Mouse (Mus musculus) brain, embryonic 14.5 days (tissue): ENCODE results near the gene Olfr52. TPM values are rescaled to one million over a fixed set of nuclear protein-coding genes. Genes with fewer than 3 reads are reported as not detected.
"Not testable (repeated sequence)": the region's sequence is repeated elsewhere in the genome, so short reads cannot be mapped to it uniquely, and the experiment has no call there.

Experiments used
- DNase-seq: peaks from one replicate; pipeline ENCODE4 v3.0.0-alpha.2; 2011; ENCODE audit warnings: low read depth
- CTCF ChIP-seq: fragments of 200-500 bp; IDR thresholded peaks from 2 replicates; pipeline ENCODE4 v1.5.1; 2012; ENCODE audit warnings: inconsistent platforms, mild to moderate bottlenecking, moderate library complexity, borderline replicate concordance; ENCODE audit not compliant: insufficient read depth, insufficient read length; ENCODE audit errors: extremely low read depth
- POLR2A ChIP-seq: fragments of 200-500 bp; IDR thresholded peaks from 2 replicates; pipeline ENCODE4 v1.6.1; 2012; ENCODE audit warnings: mild to moderate bottlenecking, inconsistent platforms, borderline replicate concordance; ENCODE audit not compliant: poor library complexity, insufficient read depth, insufficient read length, severe bottlenecking; ENCODE audit errors: extremely low read depth
- polyA plus RNA-seq: library from polyadenylated mRNA; depleted of rRNA; stranded (reverse); fragments of >200 nt; gene quantifications from 2 replicates; pipeline ENCODE4 v1.2.3, GENCODE M21; 2012; rRNA removed

The Olfr52 gene
- not detected in 2 replicates for polyA plus RNA-seq

DNA sequence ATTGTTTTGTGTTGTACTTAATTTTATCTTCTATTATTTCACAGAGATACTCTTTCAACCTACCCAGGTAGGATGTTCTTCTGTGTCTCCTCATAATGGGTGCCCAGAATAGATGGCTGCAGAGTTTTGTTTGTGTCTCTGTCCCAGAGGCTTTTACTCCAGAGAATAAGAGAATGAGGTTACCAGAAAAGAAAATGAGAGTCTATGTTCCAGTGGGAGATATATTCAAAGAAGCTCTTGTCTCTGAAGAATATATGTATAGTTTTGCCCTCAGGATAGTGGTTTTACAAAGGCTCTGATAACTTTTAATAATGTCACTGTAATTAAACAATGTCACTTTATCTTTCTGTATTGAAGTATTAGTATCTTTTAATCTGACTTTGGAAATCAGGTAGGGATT is at the start of gene Olfr52:
Gene Olfr52, minus strand, starts transcription at position 101 of the 400 bp plus-strand sequence.
- TF ChIP-seq POLR2A (no peak), CTCF (no peak)

DNA sequence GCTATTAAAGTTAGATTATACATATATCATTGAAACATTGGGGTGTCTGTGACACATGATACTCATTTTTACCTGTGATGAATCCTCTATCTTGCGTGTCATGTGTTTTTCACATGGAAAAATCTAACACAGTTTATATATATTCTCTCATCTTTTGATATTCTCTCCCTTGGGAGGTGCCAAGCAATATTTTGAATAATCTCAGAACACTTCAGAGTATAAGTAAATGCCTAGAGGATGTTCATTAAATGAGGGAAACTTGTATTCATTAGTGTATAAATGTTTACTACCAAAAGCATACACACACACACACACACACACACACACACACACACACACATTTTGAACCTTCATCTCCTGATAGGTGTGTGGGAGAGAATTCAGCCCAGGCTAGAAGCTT is 45.8 kb upstream of the Olfr52 start, which contains the start of gene Olfr1047:
Gene Olfr1047, minus strand, starts transcription at position 101 of the 400 bp plus-strand sequence.
- DNase-seq, result no peak

More for the DNA sequence above, at the start of gene Olfr52:
- no peak for DNase-seq

DNA sequence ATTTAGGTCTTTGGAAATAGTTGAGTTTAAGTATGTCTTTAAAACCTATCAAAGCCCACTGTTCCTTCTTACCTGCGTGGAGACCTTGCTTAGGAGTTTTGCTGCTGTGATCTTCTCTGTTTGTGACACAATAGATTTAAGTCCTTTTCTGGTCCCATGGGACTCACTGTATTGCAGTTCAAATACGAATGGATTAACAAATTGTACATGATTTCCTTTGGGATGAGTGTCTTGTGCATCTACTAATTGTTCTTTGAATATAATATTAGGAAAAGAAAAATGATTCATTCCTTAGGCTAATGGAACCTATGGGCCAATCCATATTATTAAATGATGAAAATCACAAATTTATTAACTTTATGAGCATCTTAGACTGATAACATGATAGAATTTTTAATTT is 33.7 kb upstream of the Olfr52 start, which contains the start of gene Olfr1046:
Gene Olfr1046, minus strand, starts transcription at position 101 of the 400 bp plus-strand sequence.
- TF ChIP-seq POLR2A, result no peak
- no peak for TF ChIP-seq CTCF
- DNase-seq, result no peak

More for the DNA sequence above, 45.8 kb upstream of the Olfr52 start, which contains the start of gene Olfr1047:
- TF ChIP-seq POLR2A, result no peak
- TF ChIP-seq CTCF, result no peak

DNA sequence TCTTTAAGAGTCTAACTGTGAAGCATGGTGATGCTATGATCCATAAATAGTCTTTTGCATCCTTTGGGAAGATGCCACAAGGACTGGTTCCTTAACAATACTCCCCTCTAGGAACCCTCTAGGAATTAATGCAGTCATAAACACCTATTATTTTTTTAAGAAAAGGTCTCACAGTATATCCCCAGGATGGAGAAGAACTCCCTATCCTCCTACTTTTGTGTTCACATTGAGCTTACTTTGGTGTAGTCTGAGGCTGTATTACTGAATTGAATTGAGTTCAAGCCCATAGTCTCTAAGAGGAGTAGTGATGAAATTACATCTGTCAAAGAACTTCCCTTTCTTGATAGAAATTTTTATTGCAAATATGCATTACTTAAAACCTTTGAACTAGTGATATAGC is 17.4 kb upstream of the Olfr52 start, which contains the start of gene Olfr1045:
Gene Olfr1045, minus strand, starts transcription at position 101 of the 400 bp plus-strand sequence.
- TF ChIP-seq CTCF, result no peak
- no peak for TF ChIP-seq POLR2A
- no peak for DNase-seq

DNA sequence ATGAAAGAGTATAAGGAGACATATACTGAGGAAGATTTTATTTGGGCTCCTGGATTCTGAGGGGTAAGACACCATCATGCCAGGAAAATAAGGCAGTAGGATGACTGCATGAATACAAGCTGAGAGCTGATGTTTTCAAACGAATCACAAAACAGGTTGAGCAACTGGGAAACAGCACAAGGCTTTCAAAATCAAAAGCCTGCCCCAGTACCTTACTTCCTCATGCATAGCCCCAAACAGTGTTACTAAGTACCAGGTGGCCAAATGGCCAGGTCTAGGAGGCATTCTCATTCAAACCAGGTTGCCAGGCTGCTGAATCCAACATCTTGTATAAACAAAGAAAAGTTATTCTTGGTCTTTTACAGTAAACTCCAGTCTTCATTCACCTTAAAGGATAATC is 10.4 kb upstream of the Olfr52 start:
- TF ChIP-seq CTCF (no peak), POLR2A (no peak)
- DNase-seq, result no peak

DNA sequence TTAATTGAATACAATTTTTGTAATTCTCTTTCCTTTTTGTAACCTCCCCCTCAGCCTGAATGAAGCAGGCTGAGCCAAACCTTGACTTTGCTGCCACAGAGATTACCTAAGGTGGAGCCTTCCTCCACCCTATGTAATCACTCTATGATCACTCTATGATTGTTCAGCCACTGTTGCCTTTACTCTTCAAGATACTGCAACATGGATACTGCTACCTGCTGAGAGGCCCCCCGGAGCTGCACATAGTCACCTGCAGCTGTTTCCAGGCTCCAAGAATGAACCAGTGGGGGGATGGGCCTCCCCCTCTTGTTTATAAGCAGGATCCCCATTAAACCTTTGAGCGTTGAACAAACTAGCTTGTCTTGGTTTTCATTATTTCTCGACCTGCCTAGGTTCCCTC is 5.5 kb downstream of the Olfr52 start:
- TF ChIP-seq CTCF, result no peak
- no peak for TF ChIP-seq POLR2A
- no peak for DNase-seq

DNA sequence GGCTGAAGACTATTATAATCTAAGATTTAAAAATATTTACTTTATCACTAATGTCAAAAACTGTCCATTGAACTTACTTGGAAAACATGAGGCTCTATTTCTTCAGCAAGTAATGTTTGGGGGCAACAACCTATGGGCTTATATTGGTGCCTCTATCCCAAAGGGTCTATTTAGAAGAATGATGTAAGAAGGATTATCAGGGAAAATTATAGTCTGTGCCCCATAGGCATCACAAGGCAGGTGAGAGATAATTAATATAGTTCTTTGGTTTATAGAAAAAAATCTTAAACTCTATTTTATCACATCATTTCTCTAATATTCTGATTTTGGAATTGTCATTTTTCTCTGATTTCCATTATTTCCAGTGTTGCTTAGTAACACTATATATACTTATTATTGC is 7.8 kb downstream of the Olfr52 start, which contains the start of gene Olfr1044:
Gene Olfr1044, minus strand, starts transcription at position 101 of the 400 bp plus-strand sequence.
- no peak for DNase-seq

DNA sequence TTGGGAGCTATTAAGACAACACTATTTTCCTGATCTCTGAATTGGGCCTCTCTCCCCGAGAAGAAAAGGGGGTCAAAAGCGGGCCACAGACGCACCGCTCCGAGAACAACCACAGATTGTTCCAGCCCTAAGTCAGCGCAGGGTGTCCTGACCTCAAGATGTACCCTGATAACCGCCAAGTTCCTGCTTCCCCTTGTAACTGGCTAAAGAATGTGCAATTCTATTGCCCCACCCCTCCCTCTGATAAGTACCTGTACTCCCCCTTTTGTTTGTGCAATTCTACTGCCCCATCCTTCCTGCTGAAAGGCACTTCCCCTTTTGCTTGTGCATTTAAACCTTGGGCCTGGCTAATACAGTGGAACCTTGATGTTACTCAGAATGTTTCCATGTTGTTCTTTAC is 10.1 kb downstream of the Olfr52 start:
- DNase-seq, result not testable (repeated sequence)

More for the DNA sequence above, 7.8 kb downstream of the Olfr52 start, which contains the start of gene Olfr1044:
- no peak for TF ChIP-seq POLR2A
- TF ChIP-seq CTCF, result no peak

DNA sequence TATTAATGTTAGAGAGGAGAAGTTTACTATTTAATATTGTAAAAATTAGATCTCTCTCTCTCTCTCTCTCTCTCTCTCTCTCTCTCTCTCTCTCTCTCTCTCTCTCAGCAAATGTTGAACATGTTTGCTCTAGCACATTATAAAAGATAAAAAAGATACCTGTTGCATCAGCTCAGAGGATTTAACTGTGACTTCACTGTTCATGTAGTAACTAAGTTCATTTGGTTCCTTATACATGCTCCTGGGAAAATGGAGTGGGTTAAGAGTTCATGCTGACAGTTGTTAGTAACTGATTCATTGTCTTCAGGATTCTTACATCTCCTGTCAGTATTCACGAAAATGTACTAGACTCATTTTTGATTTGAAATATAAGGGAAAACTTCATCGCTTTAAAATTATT is 18.1 kb downstream of the Olfr52 start, which contains the start of gene Olfr1043:
Gene Olfr1043, minus strand, starts transcription at position 101 of the 400 bp plus-strand sequence.
- TF ChIP-seq POLR2A (no peak), CTCF (no peak)
- no peak for DNase-seq

DNA sequence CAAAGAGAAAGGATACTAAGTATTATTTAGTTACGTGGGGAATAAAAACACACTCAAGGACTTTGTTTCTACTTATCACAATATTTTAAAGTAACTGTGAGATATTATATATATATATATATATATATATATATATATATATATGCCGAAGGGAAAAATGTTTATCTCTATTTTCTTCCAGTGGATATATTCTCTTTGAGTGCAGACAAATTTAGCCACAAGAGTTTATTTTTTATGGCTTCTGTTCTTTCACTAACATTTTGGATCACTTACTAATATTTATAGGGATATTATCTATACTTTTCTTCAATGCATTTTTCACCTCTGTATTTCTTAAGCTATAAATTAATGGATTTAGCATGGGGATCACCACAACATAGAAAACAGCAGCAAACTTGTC is 23.7 kb downstream of the Olfr52 start, which contains the start of gene Olfr1042:
Gene Olfr1042, minus strand, starts transcription at position 101 of the 400 bp plus-strand sequence.
- no peak for TF ChIP-seq POLR2A
- no peak for TF ChIP-seq CTCF
- DNase-seq, result no peak

DNA sequence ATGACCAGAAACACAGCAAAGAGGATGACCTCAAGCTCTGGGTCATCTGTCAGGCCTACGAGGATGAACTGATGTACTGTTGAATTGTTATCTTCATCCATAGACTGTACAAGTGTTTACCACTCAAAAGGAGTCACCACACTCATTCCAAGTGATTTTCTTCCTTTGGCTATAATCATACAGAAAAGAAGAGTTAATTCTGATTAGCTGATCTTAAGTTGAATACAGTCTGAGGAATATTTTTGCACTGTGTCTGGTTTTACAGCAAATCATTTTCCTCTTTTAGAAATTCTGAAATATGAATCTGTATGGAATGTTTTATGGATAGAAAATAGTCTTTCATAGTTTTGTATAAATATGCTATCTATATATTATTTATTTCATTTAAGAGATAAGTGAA is 38.9 kb downstream of the Olfr52 start, which contains the start of gene Olfr1040:
Gene Olfr1040, minus strand, starts transcription at position 101 of the 400 bp plus-strand sequence.
- TF ChIP-seq CTCF (no peak), POLR2A (no peak)
- no peak for DNase-seq

DNA sequence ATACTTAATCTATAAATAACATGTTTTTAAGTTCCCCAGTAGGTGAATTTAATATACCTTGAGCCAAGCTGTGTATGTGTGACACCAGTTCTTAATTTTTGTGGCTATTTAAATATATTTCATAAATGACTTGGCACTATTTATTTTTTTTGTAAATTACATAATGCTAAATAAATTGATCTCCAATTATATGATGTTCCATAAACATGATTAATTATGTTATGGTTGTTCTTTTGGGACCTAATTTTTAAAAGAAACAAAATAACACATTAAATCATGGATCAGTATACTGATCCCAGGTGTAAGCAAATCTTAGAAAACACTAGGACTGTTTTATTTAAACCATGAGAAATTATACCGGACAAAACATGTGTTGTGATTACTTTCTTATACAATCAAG is 49.7 kb downstream of the Olfr52 start, which contains the start of gene Olfr1039:
Gene Olfr1039, minus strand, starts transcription at position 101 of the 400 bp plus-strand sequence.
- no peak for DNase-seq
- no peak for TF ChIP-seq CTCF

Other genes starting within 250 kb of the Olfr52 start
- not detected in 2 replicates for gene Olfr1028, start 235.2 kb downstream of the Olfr52 start, polyA plus RNA-seq
- gene Olfr1029, start 211.8 kb downstream of the Olfr52 start, polyA plus RNA-seq, result not detected in 2 replicates
- gene Olfr1030, start 206.4 kb downstream of the Olfr52 start, polyA plus RNA-seq, result not detected in 2 replicates
- not detected in 2 replicates for gene Olfr1031, start 195.4 kb downstream of the Olfr52 start, polyA plus RNA-seq
- not detected in 2 replicates for gene Olfr1032, start 180.1 kb downstream of the Olfr52 start, polyA plus RNA-seq
- 0.04 and 0.06 TPM in 2 replicates for gene Olfr1033, start 165.1 kb downstream of the Olfr52 start, polyA plus RNA-seq
- gene Olfr1034, start 139.8 kb downstream of the Olfr52 start, polyA plus RNA-seq, result not detected in 2 replicates
- not detected in 2 replicates for gene Olfr1036, start 111.7 kb downstream of the Olfr52 start, polyA plus RNA-seq
- gene Olfr1037, start 98.3 kb downstream of the Olfr52 start, polyA plus RNA-seq, result not detected in 2 replicates
- not detected in 2 replicates for gene Olfr1039, start 49.8 kb downstream of the Olfr52 start, polyA plus RNA-seq
- not detected in 2 replicates for gene Olfr1040, start 39.0 kb downstream of the Olfr52 start, polyA plus RNA-seq
- not detected in 2 replicates for gene Olfr1042, start 23.8 kb downstream of the Olfr52 start, polyA plus RNA-seq
- gene Olfr1043, start 18.2 kb downstream of the Olfr52 start, polyA plus RNA-seq, result not detected in 2 replicates
- gene Olfr1044, start 7.9 kb downstream of the Olfr52 start, polyA plus RNA-seq, result not detected in 2 replicates
- not detected in 2 replicates for gene Olfr1045, start 17.3 kb upstream of the Olfr52 start, polyA plus RNA-seq
- gene Olfr1046, start 33.6 kb upstream of the Olfr52 start, polyA plus RNA-seq, result not detected in 2 replicates
- gene Olfr1047, start 45.7 kb upstream of the Olfr52 start, polyA plus RNA-seq, result not detected in 2 replicates
- gene Olfr1048, start 54.6 kb upstream of the Olfr52 start, polyA plus RNA-seq, result not detected in 2 replicates
- not detected in 2 replicates for gene Olfr1049, start 72.6 kb upstream of the Olfr52 start, polyA plus RNA-seq
- not detected in 2 replicates for gene Olfr1051, start 93.4 kb upstream of the Olfr52 start, polyA plus RNA-seq
- not detected in 2 replicates for gene Olfr1052, start 106.8 kb upstream of the Olfr52 start, polyA plus RNA-seq
- not detected in 2 replicates for gene Olfr1053, start 129.6 kb upstream of the Olfr52 start, polyA plus RNA-seq
- gene Olfr1054, start 149.8 kb upstream of the Olfr52 start, polyA plus RNA-seq, result not detected in 2 replicates
- gene Olfr1055, start 164.6 kb upstream of the Olfr52 start, polyA plus RNA-seq, result not detected in 2 replicates
- gene Olfr1056, start 176.8 kb upstream of the Olfr52 start, polyA plus RNA-seq, result not detected in 2 replicates
- gene Olfr1057, start 192.7 kb upstream of the Olfr52 start, polyA plus RNA-seq, result not detected in 2 replicates
- not detected in 2 replicates for gene Olfr1058, start 202.9 kb upstream of the Olfr52 start, polyA plus RNA-seq
- not detected in 2 replicates for gene Olfr1061, start 228.4 kb upstream of the Olfr52 start, polyA plus RNA-seq
- gene Olfr1062, start 241.1 kb upstream of the Olfr52 start, polyA plus RNA-seq, result not detected in 2 replicates